Mouse (Mus musculus): ENCODE measurements at regions not wholly inside any gene's neighbourhood (a gene's known extent, or its start where the extent isn't known, plus 50 kb on each side); places are given as distances from the start of the nearest gene placed in this dataset.

DNA sequence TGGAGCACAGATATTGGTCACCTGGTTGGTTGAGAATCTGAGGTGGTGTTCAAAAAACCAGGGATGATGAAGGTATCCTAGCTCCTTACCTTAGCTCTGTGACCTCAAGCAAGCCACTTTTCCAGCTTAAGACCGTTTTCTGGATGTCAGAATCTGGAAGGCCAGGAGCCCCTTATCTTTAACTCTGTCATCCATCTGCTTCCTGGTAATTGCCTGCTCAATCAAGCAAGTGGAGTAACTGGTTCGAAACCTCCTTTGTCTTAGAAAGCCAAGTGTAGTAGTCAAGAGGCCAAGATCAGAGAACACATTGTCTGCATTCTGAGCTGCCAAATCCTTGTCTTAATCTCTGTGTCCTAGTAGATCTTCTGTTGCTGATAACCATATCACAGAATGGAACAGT, 95.9 kb upstream of the Tmem164 start:
- 66% methylated on average over 2 of the region's 2 CpGs for WGBS
- no peak overlapping the region for H3K4me3 ChIP-seq (replicated peaks)
- H3K9ac ChIP-seq (replicated peaks): no peak overlapping the region
- H3K27me3 ChIP-seq: peaks cover 25% of the 10 kb centered on the region
- no peaks in the 10 kb centered on the region for H3K36me3 ChIP-seq
- no peak overlapping the region for H3K27ac ChIP-seq
- no peak overlapping the region for H3K4me2 ChIP-seq
- no peaks in the 10 kb centered on the region for H3K9me3 ChIP-seq
- H3K4me1 ChIP-seq (replicated peaks): no peaks in the 10 kb centered on the region
- no peak for ATAC-seq (ENCODE audit: insufficient number of reproducible peaks, insufficient read depth, low FRiP score, low TSS enrichment, low read depth)

DNA sequence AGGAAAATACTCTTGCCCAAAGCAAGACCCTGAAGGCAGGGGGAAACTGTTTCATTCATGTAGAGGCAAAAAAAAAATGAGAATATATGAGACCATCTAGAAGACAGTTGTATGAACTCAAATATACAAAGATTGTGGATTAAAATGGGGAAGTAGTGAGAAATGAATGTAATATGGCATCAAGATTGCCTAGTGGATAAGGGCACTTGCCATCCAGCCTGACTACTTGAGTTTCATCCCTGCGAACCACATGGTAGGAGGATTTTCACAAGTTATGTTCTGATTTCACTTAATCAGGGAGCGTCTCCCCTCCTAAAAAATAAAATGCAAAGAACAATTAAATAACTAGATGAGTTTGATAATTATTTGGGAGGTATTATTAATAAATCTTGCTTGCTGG, 81.8 kb upstream of the Tmem164 start:
- H3K27ac ChIP-seq: no peak overlapping the region

DNA sequence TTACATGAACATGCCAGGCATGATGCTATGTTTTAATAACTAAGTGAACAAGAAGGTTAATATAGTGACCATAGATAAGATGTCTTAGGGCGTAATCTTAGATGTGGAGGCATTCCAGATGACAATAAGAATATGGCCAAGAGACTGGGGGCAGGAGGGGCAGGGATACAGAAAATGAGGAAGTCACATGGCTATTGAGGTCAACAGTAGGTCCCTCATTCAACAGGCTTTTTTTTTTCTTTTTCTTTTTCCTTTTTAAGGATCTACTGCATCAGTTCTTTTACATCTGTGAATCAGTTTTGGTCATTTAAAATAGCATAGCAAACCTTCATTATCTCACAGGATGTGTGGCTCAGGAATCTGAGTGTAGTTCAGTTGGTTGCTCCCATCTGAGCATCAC, 80.4 kb upstream of the Tmem164 start:
- Histone ChIP-seq H3K27me3 (peaks cover 22% of the 10 kb centered on the region), H3K36me3 (no peaks in the 10 kb centered on the region), H3K9ac (replicated peaks) (no peak overlapping the region), H3K27ac (no peak overlapping the region), H3K4me3 (replicated peaks) (no peak overlapping the region), H3K4me2 (no peak overlapping the region), H3K4me1 (replicated peaks) (no peaks in the 10 kb centered on the region), H3K9me3 (no peaks in the 10 kb centered on the region)
- WGBS: 88% methylated on average over 1 of the region's 1 CpGs
- ATAC-seq (ENCODE audit: insufficient number of reproducible peaks, insufficient read depth, low FRiP score, low TSS enrichment, low read depth): no peak

More for the DNA sequence above, 81.8 kb upstream of the Tmem164 start:
- no peaks in the 10 kb centered on the region for H3K36me3 ChIP-seq
- H3K9ac ChIP-seq (replicated peaks): no peak overlapping the region
- H3K4me3 ChIP-seq (replicated peaks): no peak overlapping the region
- H3K9me3 ChIP-seq: no peaks in the 10 kb centered on the region
- no peaks in the 10 kb centered on the region for H3K4me1 ChIP-seq (replicated peaks)
- H3K27me3 ChIP-seq: peaks cover 18% of the 10 kb centered on the region
- H3K4me2 ChIP-seq: no peak overlapping the region
- WGBS: 100% methylated on average over 2 of the region's 2 CpGs
- no peak for ATAC-seq (ENCODE audit: insufficient number of reproducible peaks, insufficient read depth, low FRiP score, low TSS enrichment, low read depth)

- Histone ChIP-seq H3K27me3 (peaks cover 34% of the 10 kb centered on the region), H3K36me3 (no peaks in the 10 kb centered on the region), H3K9ac (replicated peaks) (no peak overlapping the region), H3K9me3 (no peaks in the 10 kb centered on the region), H3K27ac (no peak overlapping the region), H3K4me2 (no peak overlapping the region), H3K4me3 (replicated peaks) (no peak overlapping the region), H3K4me1 (replicated peaks) (no peaks in the 10 kb centered on the region)
- WGBS: 49% methylated on average over 3 of the region's 3 CpGs
- no peak for ATAC-seq (ENCODE audit: insufficient number of reproducible peaks, insufficient read depth, low FRiP score, low TSS enrichment, low read depth)
Observed at GRCm38 (mm10) chrX:142605088-142605487, 76.1 kb upstream of the Tmem164 start.

- no peaks in the 10 kb centered on the region for H3K9me3 ChIP-seq
- WGBS: 79% methylated on average over 8 of the region's 8 CpGs
- H3K4me2 ChIP-seq: no peak overlapping the region
- H3K4me1 ChIP-seq (replicated peaks): no peaks in the 10 kb centered on the region
- H3K36me3 ChIP-seq: no peaks in the 10 kb centered on the region
- H3K27ac ChIP-seq: no peak overlapping the region
- H3K9ac ChIP-seq (replicated peaks): no peak overlapping the region
- H3K4me3 ChIP-seq (replicated peaks): no peak overlapping the region
- H3K27me3 ChIP-seq: peaks cover 29% of the 10 kb centered on the region
- no peak for ATAC-seq (ENCODE audit: insufficient number of reproducible peaks, insufficient read depth, low FRiP score, low TSS enrichment, low read depth)
Observed at GRCm38 (mm10) chrX:142606595-142607205, 74.5 kb upstream of the Tmem164 start.

DNA sequence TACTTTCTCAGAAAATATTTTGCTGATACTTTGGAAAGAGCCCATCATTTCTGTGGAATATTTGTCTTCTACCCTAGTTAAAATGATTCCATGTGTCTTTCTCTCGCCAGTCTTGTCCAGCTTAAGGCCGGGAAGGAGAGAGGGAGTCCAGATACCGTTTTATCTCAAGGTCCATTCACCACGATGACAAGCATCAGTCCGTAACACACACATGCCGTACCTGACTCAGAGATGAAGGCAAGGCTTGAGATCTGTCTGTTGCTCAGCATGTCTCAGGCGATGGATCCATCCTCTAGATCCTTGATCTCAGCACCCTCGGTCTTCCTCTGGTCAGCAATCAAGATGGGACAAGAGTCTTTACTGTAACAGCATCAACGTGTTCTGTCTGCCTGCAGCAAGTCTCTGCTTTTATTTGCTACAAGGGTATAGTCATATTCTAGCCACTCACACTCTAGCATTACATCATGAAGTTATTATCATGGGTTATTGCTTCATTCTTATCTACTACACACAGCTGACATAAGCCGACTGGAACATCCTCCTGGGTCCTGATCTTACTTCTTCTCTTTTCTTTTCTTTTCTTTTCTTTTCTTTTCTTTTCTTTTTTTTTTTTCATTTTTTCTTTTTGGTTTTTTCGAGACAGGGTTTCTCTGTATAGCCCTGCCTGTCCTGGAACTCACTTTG, 64.9 kb upstream of the Tmem164 start:
- no peak overlapping the region for H3K27ac ChIP-seq
- H3K27me3 ChIP-seq: peaks cover 18% of the 10 kb centered on the region
- H3K4me3 ChIP-seq (replicated peaks): no peak overlapping the region
- H3K9ac ChIP-seq (replicated peaks): no peak overlapping the region
- H3K4me1 ChIP-seq (replicated peaks): no peaks in the 10 kb centered on the region
- no peak overlapping the region for H3K4me2 ChIP-seq
- 87% methylated on average over 11 of the region's 11 CpGs for WGBS
- no peaks in the 10 kb centered on the region for H3K9me3 ChIP-seq
- ATAC-seq (ENCODE audit: insufficient number of reproducible peaks, insufficient read depth, low FRiP score, low TSS enrichment, low read depth): no peak
- H3K36me3 ChIP-seq: no peaks in the 10 kb centered on the region

GRCm38 (mm10) chrX:142618389-142618788, 62.8 kb upstream of the Tmem164 start:
- H3K4me3 ChIP-seq (replicated peaks): no peak overlapping the region
- H3K9ac ChIP-seq (replicated peaks): no peak overlapping the region
- H3K27ac ChIP-seq: no peak overlapping the region
- no peaks in the 10 kb centered on the region for H3K9me3 ChIP-seq
- H3K4me2 ChIP-seq: no peak overlapping the region
- ATAC-seq (ENCODE audit: insufficient number of reproducible peaks, insufficient read depth, low FRiP score, low TSS enrichment, low read depth): no peak
- H3K4me1 ChIP-seq (replicated peaks): no peaks in the 10 kb centered on the region
- WGBS: 67% methylated on average over 1 of the region's 1 CpGs
- H3K27me3 ChIP-seq: peaks cover 7% of the 10 kb centered on the region
- H3K36me3 ChIP-seq: no peaks in the 10 kb centered on the region

DNA sequence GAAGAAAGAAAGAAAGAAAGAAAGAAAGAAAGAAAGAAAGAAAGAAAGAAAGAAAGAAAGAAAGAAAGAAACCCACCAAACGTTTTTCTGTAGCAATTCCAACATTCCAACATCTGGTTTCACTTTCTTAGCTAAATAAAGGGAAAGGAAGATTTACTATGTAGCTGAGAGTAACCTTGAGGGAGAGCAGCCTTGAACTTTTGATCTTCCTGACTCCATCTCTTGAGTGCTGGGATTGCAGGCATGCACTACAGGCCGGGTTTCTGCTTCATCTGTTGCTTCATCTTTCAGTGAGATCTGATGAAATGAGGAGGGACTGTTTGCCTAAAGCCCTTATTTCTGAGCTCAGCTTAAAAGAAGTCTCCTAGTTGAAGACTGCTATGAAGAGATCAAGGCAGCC, 57.8 kb upstream of the Tmem164 start:
- Histone ChIP-seq H3K27me3 (peaks cover 20% of the 10 kb centered on the region), H3K4me3 (replicated peaks) (no peak overlapping the region), H3K27ac (peak overlapping the region; percentile 56; the same call in 1 of the 2 replicates), H3K9ac (replicated peaks) (no peak overlapping the region), H3K4me2 (no peak overlapping the region), H3K4me1 (replicated peaks) (no peaks in the 10 kb centered on the region), H3K36me3 (no peaks in the 10 kb centered on the region), H3K9me3 (no peaks in the 10 kb centered on the region)
- no peak for ATAC-seq (ENCODE audit: insufficient number of reproducible peaks, insufficient read depth, low FRiP score, low TSS enrichment, low read depth)
- 11% methylated on average over 2 of the region's 2 CpGs for WGBS

- H3K27ac ChIP-seq: peak overlapping the region; percentile 56
- H3K4me1 ChIP-seq (replicated peaks): no peaks in the 10 kb centered on the region
- H3K4me3 ChIP-seq (replicated peaks): no peak overlapping the region
- H3K4me2 ChIP-seq: no peak overlapping the region
- 25% methylated on average over 2 of the region's 2 CpGs for WGBS
- no peaks in the 10 kb centered on the region for H3K9me3 ChIP-seq
- no peaks in the 10 kb centered on the region for H3K36me3 ChIP-seq
- H3K27me3 ChIP-seq: peaks cover 18% of the 10 kb centered on the region
- ATAC-seq (ENCODE audit: insufficient number of reproducible peaks, insufficient read depth, low FRiP score, low TSS enrichment, low read depth): no peak; the same call in 1 of the 2 replicates
- H3K9ac ChIP-seq (replicated peaks): no peak overlapping the region
Observed at GRCm38 (mm10) chrX:142623882-142624281, 57.3 kb upstream of the Tmem164 start.
